Mouse (Mus musculus): ENCODE measurements around the gene Gfer. TPM values are rescaled to one million over a fixed set of nuclear protein-coding genes. Genes with fewer than 3 reads are reported as not detected.

The Gfer gene
- polyA plus RNA-seq, 1 experiment, result 29.8 TPM

DNA sequence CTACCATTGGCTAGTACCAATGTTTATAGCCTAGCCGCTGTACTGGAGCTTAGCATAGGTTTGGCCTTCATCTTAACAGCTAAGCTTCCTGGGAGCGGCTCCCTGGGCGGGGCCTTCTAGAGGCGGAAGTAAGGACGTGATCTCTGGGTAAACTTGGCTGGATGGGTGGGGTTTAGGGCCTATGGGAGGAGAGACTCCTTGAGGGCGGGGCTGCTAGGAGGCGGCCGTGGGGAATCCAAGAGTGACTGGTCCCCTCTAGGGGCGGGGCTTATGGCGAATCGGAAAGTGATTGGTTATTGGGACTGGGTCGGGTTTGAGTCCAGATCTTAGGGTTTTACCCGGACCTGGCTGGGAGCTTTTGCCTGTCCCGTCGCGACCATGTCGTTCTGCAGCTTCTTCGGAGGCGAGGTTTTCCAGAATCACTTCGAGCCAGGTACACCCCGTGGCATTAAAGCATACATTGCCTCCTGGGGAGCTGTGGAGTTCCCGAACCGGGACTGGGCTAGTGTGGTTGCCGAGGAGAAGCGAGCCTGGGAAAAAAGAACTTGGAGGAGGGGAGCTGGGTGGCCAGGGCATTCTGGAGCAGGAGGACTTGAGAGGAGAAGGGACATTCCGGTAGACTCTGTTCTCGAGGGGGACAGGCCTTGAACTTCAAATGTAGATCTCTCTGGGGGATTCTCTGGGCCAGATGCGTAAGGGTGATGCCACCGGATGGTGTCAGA, 40.5 kb upstream of the Gfer start, which contains the start of gene Msrb1:
Gene Msrb1, plus strand, starts transcription at position 313 of the 722 bp plus-strand sequence.
- Histone ChIP-seq H3K36me3 (ENCODE audit: control insufficient read depth, insufficient read depth, low read length) (no peaks in the 10 kb centered on the region), H3K27me3 (replicated peaks; ENCODE audit: control insufficient read depth, insufficient read depth, low read length) (no peaks in the 10 kb centered on the region), H3K4me1 (ENCODE audit: control insufficient read depth, insufficient read depth, low read length) (peaks cover 24% of the 10 kb centered on the region), H3K4me3 (ENCODE audit: insufficient read depth, low read depth, low read length) (peak within 1 kb of the TSS; percentile 75), H3K27ac (ENCODE audit: insufficient read depth, low read depth, low read length) (peak within 1 kb of the TSS; percentile 80)
- 1% methylated on average over 29 of the region's 29 CpGs for WGBS
- DNase-seq, result peak; percentile 99
- TF ChIP-seq POLR2A (IDR thresholded peaks at IDR 0.05; ENCODE audit: low read depth, low read length), result peak; percentile 96
- no peak for TF ChIP-seq CTCF (conservative IDR thresholded peaks at IDR 0.05; ENCODE audit: insufficient read depth, insufficient read length, low read depth, low read length)

DNA sequence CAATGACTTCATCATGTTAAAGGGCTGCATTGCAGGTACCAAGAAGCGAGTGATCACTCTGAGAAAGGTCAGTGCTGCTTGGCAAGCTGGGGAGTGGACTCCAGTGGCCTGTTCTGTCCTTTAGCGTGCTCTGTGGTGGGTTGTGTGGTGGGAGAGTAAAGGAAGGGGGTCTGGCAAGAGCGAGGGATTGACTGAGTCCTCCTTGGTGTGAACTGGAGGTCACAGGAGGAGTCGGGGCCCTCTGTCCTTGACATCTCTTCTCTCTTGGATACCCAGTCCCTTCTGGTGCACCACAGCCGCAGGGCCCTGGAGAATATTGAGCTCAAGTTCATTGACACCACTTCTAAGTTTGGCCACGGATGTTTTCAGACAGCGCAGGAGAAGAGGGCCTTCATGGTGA, 39.5 kb upstream of the Gfer start:
- H3K27me3 ChIP-seq (replicated peaks; ENCODE audit: control insufficient read depth, insufficient read depth, low read length), result no peaks in the 10 kb centered on the region
- no peak for DNase-seq
- peaks cover 24% of the 10 kb centered on the region for H3K4me1 ChIP-seq (ENCODE audit: control insufficient read depth, insufficient read depth, low read length)
- TF ChIP-seq POLR2A (IDR thresholded peaks at IDR 0.05; ENCODE audit: low read depth, low read length) (no peak), CTCF (conservative IDR thresholded peaks at IDR 0.05; ENCODE audit: insufficient read depth, insufficient read length, low read depth, low read length) (no peak)
- no peak overlapping the region for H3K27ac ChIP-seq (ENCODE audit: insufficient read depth, low read depth, low read length)
- H3K4me3 ChIP-seq (ENCODE audit: insufficient read depth, low read depth, low read length), result no peak overlapping the region
- H3K36me3 ChIP-seq (ENCODE audit: control insufficient read depth, insufficient read depth, low read length), result no peaks in the 10 kb centered on the region
- 91% methylated on average over 7 of the region's 7 CpGs for WGBS

DNA sequence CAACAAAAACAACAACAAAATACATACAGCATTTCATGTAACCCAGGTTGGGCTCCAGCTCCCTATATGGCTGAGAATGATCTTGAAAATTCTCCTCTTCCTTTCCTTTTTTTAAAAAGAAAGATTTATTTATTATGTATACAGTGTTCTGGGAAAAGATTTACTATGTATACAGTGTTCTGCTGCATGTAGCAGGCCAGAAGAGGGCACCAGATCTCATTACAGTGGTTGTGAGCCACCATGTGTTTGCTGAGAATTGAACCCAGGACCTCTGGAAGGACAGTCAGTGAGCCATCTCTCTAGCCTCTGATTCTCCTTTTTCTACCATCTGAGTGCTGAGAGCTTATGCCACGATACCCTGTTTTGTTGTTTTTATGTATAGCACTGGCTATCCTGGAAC, 38.6 kb upstream of the Gfer start:
- 90% methylated on average over 1 of the region's 1 CpGs for WGBS
- H3K36me3 ChIP-seq (ENCODE audit: control insufficient read depth, insufficient read depth, low read length), result no peaks in the 10 kb centered on the region

DNA sequence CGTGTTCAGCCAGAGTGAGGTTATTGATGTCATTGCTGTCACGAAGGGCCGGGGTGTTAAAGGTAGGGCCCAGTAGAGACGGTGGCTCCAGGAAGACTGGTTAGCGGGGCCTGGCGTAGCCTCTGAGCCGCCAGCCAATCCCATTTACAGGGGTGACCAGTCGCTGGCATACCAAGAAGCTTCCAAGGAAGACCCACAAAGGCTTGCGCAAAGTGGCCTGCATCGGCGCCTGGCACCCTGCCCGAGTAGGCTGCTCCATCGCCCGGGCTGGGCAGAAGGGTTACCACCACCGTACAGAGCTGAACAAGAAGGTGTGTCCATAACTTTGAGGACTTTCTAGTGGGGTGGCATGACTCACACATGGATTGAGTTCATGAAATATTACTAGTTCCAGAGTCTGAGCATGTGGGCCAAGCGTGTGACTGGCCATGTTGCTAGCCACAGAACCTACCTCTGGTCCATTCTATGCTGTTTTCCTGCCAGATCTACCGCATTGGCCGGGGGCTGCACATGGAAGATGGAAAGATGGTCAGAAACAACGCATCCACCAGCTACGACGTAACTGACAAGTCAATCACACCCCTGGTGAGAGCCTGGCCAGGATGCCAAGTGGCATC, 37.6 kb upstream of the Gfer start:
- Histone ChIP-seq H3K4me1 (ENCODE audit: control insufficient read depth, insufficient read depth, low read length) (peaks cover 24% of the 10 kb centered on the region), H3K36me3 (ENCODE audit: control insufficient read depth, insufficient read depth, low read length) (no peaks in the 10 kb centered on the region), H3K4me3 (ENCODE audit: insufficient read depth, low read depth, low read length) (no peak overlapping the region), H3K27ac (ENCODE audit: insufficient read depth, low read depth, low read length) (no peak overlapping the region), H3K27me3 (replicated peaks; ENCODE audit: control insufficient read depth, insufficient read depth, low read length) (no peaks in the 10 kb centered on the region)
- TF ChIP-seq POLR2A (IDR thresholded peaks at IDR 0.05; ENCODE audit: low read depth, low read length) (no peak), CTCF (conservative IDR thresholded peaks at IDR 0.05; ENCODE audit: insufficient read depth, insufficient read length, low read depth, low read length) (no peak)
- 90% methylated on average over 21 of the region's 21 CpGs for WGBS
- DNase-seq, result no peak

More for the DNA sequence above, 38.6 kb upstream of the Gfer start:
- DNase-seq, result no peak
- H3K27me3 ChIP-seq (replicated peaks; ENCODE audit: control insufficient read depth, insufficient read depth, low read length), result no peaks in the 10 kb centered on the region
- TF ChIP-seq POLR2A (IDR thresholded peaks at IDR 0.05; ENCODE audit: low read depth, low read length), result no peak
- peaks cover 24% of the 10 kb centered on the region for H3K4me1 ChIP-seq (ENCODE audit: control insufficient read depth, insufficient read depth, low read length)
- no peak overlapping the region for H3K4me3 ChIP-seq (ENCODE audit: insufficient read depth, low read depth, low read length)
- no peak overlapping the region for H3K27ac ChIP-seq (ENCODE audit: insufficient read depth, low read depth, low read length)

DNA sequence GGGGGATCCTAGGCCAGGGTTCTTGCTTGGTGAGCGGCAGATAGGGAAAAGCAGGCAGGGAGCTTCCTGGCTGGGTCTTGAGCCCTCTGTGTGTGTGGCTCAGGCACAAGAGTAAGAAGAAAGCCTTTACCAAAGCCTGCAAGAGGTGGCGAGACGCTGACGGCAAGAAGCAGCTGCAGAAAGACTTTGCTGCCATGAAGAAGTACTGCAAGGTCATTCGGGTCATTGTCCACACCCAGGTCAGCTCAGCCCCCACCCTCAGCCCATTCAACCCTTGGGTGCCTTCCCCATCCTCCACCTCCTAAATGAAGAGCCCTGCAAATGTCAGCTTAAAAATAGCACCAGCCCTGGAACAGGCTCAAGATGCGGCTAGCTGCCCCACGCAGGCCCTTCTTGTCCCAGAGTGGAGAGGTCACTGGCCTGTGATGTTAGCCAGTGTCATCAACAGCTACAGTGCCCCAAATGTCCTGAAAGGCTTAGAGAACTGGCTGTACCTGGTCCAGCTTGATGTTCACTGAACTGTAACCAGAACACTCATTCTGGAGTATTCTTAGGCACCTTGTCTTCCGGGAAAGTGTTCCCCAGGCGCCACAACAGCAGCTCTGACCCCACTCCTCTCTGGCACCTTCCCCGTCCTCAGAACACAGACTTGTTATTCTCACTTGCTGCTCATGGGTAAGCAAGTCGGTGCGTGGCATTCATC, 36.4 kb upstream of the Gfer start:
- H3K4me1 ChIP-seq (ENCODE audit: control insufficient read depth, insufficient read depth, low read length), result peaks cover 18% of the 10 kb centered on the region
- TF ChIP-seq CTCF (conservative IDR thresholded peaks at IDR 0.05; ENCODE audit: insufficient read depth, insufficient read length, low read depth, low read length) (no peak), POLR2A (IDR thresholded peaks at IDR 0.05; ENCODE audit: low read depth, low read length) (no peak)
- no peaks in the 10 kb centered on the region for H3K36me3 ChIP-seq (ENCODE audit: control insufficient read depth, insufficient read depth, low read length)
- H3K27ac ChIP-seq (ENCODE audit: insufficient read depth, low read depth, low read length), result peak overlapping the region; percentile 77
- no peaks in the 10 kb centered on the region for H3K27me3 ChIP-seq (replicated peaks; ENCODE audit: control insufficient read depth, insufficient read depth, low read length)
- 51% methylated on average over 12 of the region's 12 CpGs for WGBS
- DNase-seq, result peak; percentile 72
- no peak overlapping the region for H3K4me3 ChIP-seq (ENCODE audit: insufficient read depth, low read depth, low read length)

DNA sequence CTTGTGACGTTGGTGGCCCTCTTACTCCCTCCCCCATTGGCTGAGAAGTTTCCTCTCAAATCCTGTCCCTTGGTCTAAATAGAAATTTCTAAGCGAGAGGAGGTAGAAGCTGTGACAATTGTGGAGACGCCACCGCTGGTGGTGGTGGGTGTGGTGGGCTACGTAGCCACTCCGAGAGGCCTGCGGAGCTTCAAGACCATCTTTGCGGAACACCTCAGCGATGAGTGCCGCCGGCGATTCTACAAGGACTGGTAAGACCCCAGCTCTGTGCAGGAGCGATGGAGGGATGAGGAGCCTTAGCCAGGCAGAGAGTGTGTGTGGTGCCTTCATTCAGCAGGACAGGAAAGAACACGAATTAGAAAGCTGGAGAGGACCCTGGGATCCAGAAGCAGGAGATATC, 34.8 kb upstream of the Gfer start:
- Histone ChIP-seq H3K36me3 (ENCODE audit: control insufficient read depth, insufficient read depth, low read length) (no peaks in the 10 kb centered on the region), H3K27ac (ENCODE audit: insufficient read depth, low read depth, low read length) (no peak overlapping the region), H3K27me3 (replicated peaks; ENCODE audit: control insufficient read depth, insufficient read depth, low read length) (no peaks in the 10 kb centered on the region), H3K4me3 (ENCODE audit: insufficient read depth, low read depth, low read length) (no peak overlapping the region), H3K4me1 (ENCODE audit: control insufficient read depth, insufficient read depth, low read length) (peaks cover 15% of the 10 kb centered on the region)
- WGBS, result 86% methylated on average over 14 of the region's 14 CpGs
- no peak for DNase-seq
- TF ChIP-seq POLR2A (IDR thresholded peaks at IDR 0.05; ENCODE audit: low read depth, low read length), result no peak
- TF ChIP-seq CTCF (conservative IDR thresholded peaks at IDR 0.05; ENCODE audit: insufficient read depth, insufficient read length, low read depth, low read length), result no peak

DNA sequence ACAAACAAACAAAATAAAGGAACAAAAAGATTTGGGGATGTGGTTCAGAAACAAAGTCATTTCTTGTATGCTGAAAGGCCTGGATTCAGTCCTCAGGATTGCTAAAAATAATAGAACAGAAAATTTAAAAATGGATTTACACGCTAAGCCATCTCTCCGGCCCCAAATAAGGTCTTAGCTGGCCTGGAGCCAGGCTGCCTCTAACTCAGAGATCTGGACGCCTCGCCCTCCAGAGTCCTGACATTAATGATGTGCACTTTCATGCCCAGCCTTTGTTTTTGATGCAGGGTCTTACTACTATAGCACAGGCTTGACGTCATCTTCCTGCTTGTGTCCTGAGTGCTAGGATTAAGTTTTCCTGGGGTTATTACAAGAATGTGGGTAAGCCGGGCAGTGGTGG, 33.1 kb upstream of the Gfer start:
- H3K4me1 ChIP-seq (ENCODE audit: control insufficient read depth, insufficient read depth, low read length), result peaks cover 17% of the 10 kb centered on the region
- no peaks in the 10 kb centered on the region for H3K36me3 ChIP-seq (ENCODE audit: control insufficient read depth, insufficient read depth, low read length)
- no peaks in the 10 kb centered on the region for H3K27me3 ChIP-seq (replicated peaks; ENCODE audit: control insufficient read depth, insufficient read depth, low read length)
- H3K27ac ChIP-seq (ENCODE audit: insufficient read depth, low read depth, low read length), result no peak overlapping the region
- H3K4me3 ChIP-seq (ENCODE audit: insufficient read depth, low read depth, low read length), result no peak overlapping the region
- TF ChIP-seq CTCF (conservative IDR thresholded peaks at IDR 0.05; ENCODE audit: insufficient read depth, insufficient read length, low read depth, low read length) (no peak), POLR2A (IDR thresholded peaks at IDR 0.05; ENCODE audit: low read depth, low read length) (no peak)
- no peak for DNase-seq
- 66% methylated on average over 6 of the region's 6 CpGs for WGBS
